Mouse (Mus musculus): ENCODE results near the gene Cdc5l. TPM values are rescaled to one million over a fixed set of nuclear protein-coding genes. Genes with fewer than 3 reads are reported as not detected.

Gene Cdc5l
- total and polyA plus RNA-seq, 2 experiments: 3.5 to 15.5 TPM

DNA sequence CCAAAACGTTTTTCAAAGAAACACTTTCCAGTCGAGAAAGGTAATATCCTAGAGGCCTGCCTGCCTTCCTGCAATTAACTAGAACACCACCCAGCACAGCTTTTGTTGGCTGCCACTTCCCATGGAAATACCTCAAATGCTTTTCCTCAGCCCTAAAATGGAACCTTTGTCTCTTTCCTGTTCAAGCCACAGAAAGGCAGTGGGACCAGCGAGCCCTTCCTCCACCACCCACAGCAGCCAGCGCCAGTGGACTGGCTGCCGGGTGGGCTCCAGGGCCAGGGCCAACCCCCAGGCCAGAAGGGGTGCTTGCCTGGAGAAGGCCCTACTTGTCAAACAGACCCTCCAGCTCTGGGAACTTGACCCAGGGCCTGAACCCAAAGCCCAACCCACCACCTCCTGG, 56.2 kb downstream of the Cdc5l start:
- H3K27ac ChIP-seq (replicated peaks; ENCODE audit: insufficient read depth, low read depth, low read length): no peak overlapping the region
- 66% methylated on average over 5 of the region's 5 CpGs for WGBS

DNA sequence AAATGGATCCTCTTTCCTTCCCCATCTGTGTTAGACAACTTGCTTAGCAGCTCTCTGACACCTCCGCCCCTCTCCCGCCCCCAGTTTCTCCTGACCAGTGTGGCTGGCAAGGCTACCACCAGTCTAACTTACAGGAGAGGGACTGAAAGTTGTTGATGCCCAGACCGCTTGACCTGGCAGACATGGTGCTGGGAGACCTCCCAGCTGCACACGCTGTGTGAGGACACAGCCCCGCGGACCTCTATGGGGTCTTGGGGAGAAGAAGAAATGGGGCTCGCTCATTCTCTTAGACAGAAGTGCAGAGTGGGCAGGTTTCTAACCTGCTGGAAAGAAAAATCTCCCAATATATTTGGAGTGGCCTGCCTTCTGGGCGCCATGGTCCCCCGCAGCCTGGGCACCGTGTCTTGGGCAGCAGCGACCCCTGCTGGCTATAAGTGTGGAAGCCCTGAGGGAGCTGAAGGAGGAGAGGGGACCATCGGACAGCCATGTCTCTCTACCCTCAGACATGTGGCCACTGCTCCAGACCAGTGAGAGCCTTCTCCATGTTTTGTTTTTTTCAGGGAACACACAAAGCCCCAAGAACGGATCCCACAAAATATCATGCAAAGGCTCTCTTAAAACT, 59.4 kb downstream of the Cdc5l start:
- DNase-seq (ENCODE audit: extremely low read depth, low read depth, low spot score): no peak
- H3K79me2 ChIP-seq (ENCODE audit: control insufficient read depth, insufficient read depth, low read length): no peaks in the 10 kb centered on the region
- H3K36me3 ChIP-seq (ENCODE audit: control insufficient read depth, insufficient read depth, low read length): no peaks in the 10 kb centered on the region
- no peak overlapping the region for H3K27ac ChIP-seq (replicated peaks; ENCODE audit: insufficient read depth, low read depth, low read length)
- no peak overlapping the region for H3K9ac ChIP-seq (ENCODE audit: low read depth, low read length)
- 33% methylated on average over 13 of the region's 13 CpGs for WGBS
- no peaks in the 10 kb centered on the region for H3K27me3 ChIP-seq (ENCODE audit: control insufficient read depth, insufficient read depth, low read length)
- H3K4me1 ChIP-seq (ENCODE audit: control insufficient read depth, insufficient read depth, low read length): no peaks in the 10 kb centered on the region
- H3K4me3 ChIP-seq (ENCODE audit: insufficient read depth, low read depth, low read length): no peak overlapping the region
- peak; percentile 81 for TF ChIP-seq CTCF (IDR thresholded peaks at IDR 0.05; ENCODE audit: low read depth, low read length)
- TF ChIP-seq POLR2A (IDR thresholded peaks at IDR 0.05; ENCODE audit: extremely low read depth, insufficient read depth, low read length): no peak

More for the DNA sequence above, 56.2 kb downstream of the Cdc5l start:
- H3K4me1 ChIP-seq (ENCODE audit: control insufficient read depth, insufficient read depth, low read length): no peaks in the 10 kb centered on the region
- H3K27me3 ChIP-seq (ENCODE audit: control insufficient read depth, insufficient read depth, low read length): no peaks in the 10 kb centered on the region
- no peak for DNase-seq (ENCODE audit: extremely low read depth, low read depth, low spot score)
- H3K4me3 ChIP-seq (ENCODE audit: insufficient read depth, low read depth, low read length): no peak overlapping the region
- no peaks in the 10 kb centered on the region for H3K36me3 ChIP-seq (ENCODE audit: control insufficient read depth, insufficient read depth, low read length)
- H3K9ac ChIP-seq (ENCODE audit: low read depth, low read length): no peak overlapping the region
- H3K79me2 ChIP-seq (ENCODE audit: control insufficient read depth, insufficient read depth, low read length): no peaks in the 10 kb centered on the region
- TF ChIP-seq POLR2A (IDR thresholded peaks at IDR 0.05; ENCODE audit: extremely low read depth, insufficient read depth, low read length): no peak
- TF ChIP-seq CTCF (IDR thresholded peaks at IDR 0.05; ENCODE audit: low read depth, low read length): no peak

DNA sequence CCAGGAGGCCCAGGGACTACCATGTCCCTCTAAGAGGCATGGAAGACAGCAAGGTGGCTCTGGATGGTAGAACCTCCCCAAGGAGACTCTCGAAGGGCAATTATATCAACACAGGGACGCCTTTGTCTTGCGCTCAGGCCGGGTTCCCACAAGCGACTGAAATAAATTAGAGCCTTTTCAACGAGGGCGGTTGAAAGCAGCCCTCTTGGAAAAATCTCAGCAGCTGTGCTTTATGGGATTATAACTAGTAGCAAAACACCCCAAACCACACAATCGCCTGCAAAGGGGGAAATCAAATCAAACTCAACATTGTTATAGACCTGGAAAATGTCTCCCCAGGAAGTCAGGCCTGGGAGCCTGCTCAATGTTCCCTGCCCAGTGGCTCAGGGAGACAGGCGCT, 62.5 kb downstream of the Cdc5l start:
- no peak for TF ChIP-seq CTCF (IDR thresholded peaks at IDR 0.05; ENCODE audit: low read depth, low read length)
- no peak for TF ChIP-seq POLR2A (IDR thresholded peaks at IDR 0.05; ENCODE audit: extremely low read depth, insufficient read depth, low read length)
- Histone ChIP-seq H3K4me1 (ENCODE audit: control insufficient read depth, insufficient read depth, low read length) (no peaks in the 10 kb centered on the region), H3K27ac (replicated peaks; ENCODE audit: insufficient read depth, low read depth, low read length) (no peak overlapping the region), H3K4me3 (ENCODE audit: insufficient read depth, low read depth, low read length) (no peak overlapping the region), H3K79me2 (ENCODE audit: control insufficient read depth, insufficient read depth, low read length) (no peaks in the 10 kb centered on the region), H3K36me3 (ENCODE audit: control insufficient read depth, insufficient read depth, low read length) (no peaks in the 10 kb centered on the region), H3K27me3 (ENCODE audit: control insufficient read depth, insufficient read depth, low read length) (no peaks in the 10 kb centered on the region), H3K9ac (ENCODE audit: low read depth, low read length) (no peak overlapping the region)
- WGBS: 75% methylated on average over 9 of the region's 9 CpGs
- DNase-seq (ENCODE audit: extremely low read depth, low read depth, low spot score): no peak

DNA sequence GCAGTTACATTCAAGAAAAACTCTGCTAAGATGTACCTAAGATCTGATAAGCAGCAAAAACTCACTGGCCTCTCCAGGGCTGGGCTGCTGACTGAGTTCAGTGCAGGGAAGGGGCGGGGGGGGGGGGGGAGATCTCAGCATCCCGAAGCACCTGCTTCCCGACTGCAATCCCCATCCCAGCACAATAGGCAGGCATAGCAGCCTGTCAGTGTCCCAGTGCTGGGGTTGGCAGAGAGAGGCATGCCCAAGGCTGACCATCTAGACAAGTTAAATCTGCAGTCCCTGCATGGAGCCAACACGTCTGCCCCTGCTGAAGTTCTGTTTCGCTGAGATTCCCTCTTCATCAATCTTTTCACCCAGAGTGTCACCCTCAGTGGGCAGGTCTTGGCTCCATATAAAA, 63.0 kb downstream of the Cdc5l start:
- WGBS: 66% methylated on average over 5 of the region's 5 CpGs
- Histone ChIP-seq H3K79me2 (ENCODE audit: control insufficient read depth, insufficient read depth, low read length) (no peaks in the 10 kb centered on the region), H3K27me3 (ENCODE audit: control insufficient read depth, insufficient read depth, low read length) (no peaks in the 10 kb centered on the region), H3K4me1 (ENCODE audit: control insufficient read depth, insufficient read depth, low read length) (no peaks in the 10 kb centered on the region), H3K27ac (replicated peaks; ENCODE audit: insufficient read depth, low read depth, low read length) (no peak overlapping the region), H3K9ac (ENCODE audit: low read depth, low read length) (no peak overlapping the region), H3K4me3 (ENCODE audit: insufficient read depth, low read depth, low read length) (no peak overlapping the region), H3K36me3 (ENCODE audit: control insufficient read depth, insufficient read depth, low read length) (no peaks in the 10 kb centered on the region)
- DNase-seq (ENCODE audit: extremely low read depth, low read depth, low spot score): no peak
- no peak for TF ChIP-seq POLR2A (IDR thresholded peaks at IDR 0.05; ENCODE audit: extremely low read depth, insufficient read depth, low read length)
- TF ChIP-seq CTCF (IDR thresholded peaks at IDR 0.05; ENCODE audit: low read depth, low read length): no peak

DNA sequence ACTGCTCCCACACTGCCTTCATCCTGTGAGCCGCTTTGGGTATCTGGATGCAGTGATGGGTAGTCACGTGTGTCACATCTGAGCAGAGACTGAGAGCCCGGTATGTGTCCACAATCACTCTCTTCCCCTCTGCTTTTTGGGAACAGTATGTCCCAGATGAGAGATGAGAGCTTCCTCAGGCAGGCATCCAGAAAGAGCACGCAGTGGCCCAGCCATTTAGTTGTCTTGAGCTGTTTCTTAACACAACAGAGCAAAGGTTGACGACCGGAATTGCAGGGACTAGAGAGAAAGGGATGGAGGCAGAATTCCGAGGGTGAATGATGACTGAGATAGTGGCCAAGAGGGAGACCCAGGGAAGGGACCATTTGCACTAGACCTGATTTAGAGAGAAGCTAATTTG, 68.7 kb downstream of the Cdc5l start:
- H3K4me1 ChIP-seq (ENCODE audit: control insufficient read depth, insufficient read depth, low read length): no peaks in the 10 kb centered on the region
- H3K9ac ChIP-seq (ENCODE audit: low read depth, low read length): no peak overlapping the region
- peaks cover 2% of the 10 kb centered on the region; the same call in 1 of the 2 replicates for H3K27me3 ChIP-seq (ENCODE audit: control insufficient read depth, insufficient read depth, low read length)
- TF ChIP-seq CTCF (IDR thresholded peaks at IDR 0.05; ENCODE audit: low read depth, low read length) (no peak), POLR2A (IDR thresholded peaks at IDR 0.05; ENCODE audit: extremely low read depth, insufficient read depth, low read length) (no peak)
- peak; percentile 2 for DNase-seq (ENCODE audit: extremely low read depth, low read depth, low spot score)
- no peak overlapping the region for H3K4me3 ChIP-seq (ENCODE audit: insufficient read depth, low read depth, low read length)
- no peaks in the 10 kb centered on the region for H3K36me3 ChIP-seq (ENCODE audit: control insufficient read depth, insufficient read depth, low read length)
- H3K27ac ChIP-seq (replicated peaks; ENCODE audit: insufficient read depth, low read depth, low read length): no peak overlapping the region
- 66% methylated on average over 7 of the region's 7 CpGs for WGBS
- no peaks in the 10 kb centered on the region for H3K79me2 ChIP-seq (ENCODE audit: control insufficient read depth, insufficient read depth, low read length)

DNA sequence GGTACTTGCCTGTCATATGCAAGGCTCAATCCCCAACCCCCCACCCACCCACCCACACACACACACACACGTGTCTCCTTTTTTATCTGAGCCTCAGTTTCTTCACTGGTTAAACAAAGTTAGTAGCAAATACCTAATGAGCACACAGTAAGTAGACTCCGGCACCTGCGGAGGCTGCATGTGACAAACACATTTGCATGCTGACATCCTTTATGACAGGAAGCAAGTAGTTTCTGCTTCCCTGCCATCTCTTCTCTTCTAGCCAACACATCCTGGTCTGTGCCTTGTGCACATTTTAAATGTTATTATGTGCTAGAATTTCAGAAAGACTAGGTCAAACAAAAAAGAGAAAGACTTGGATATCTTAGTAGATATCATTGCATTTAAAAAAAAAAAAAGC, 72.6 kb downstream of the Cdc5l start:
- 85% methylated on average over 3 of the region's 3 CpGs for WGBS
- Histone ChIP-seq H3K4me1 (ENCODE audit: control insufficient read depth, insufficient read depth, low read length) (no peaks in the 10 kb centered on the region), H3K27me3 (ENCODE audit: control insufficient read depth, insufficient read depth, low read length) (peaks cover 2% of the 10 kb centered on the region; the same call in 1 of the 2 replicates), H3K27ac (replicated peaks; ENCODE audit: insufficient read depth, low read depth, low read length) (no peak overlapping the region), H3K4me3 (ENCODE audit: insufficient read depth, low read depth, low read length) (no peak overlapping the region), H3K36me3 (ENCODE audit: control insufficient read depth, insufficient read depth, low read length) (no peaks in the 10 kb centered on the region), H3K9ac (ENCODE audit: low read depth, low read length) (no peak overlapping the region), H3K79me2 (ENCODE audit: control insufficient read depth, insufficient read depth, low read length) (no peaks in the 10 kb centered on the region)
- TF ChIP-seq CTCF (IDR thresholded peaks at IDR 0.05; ENCODE audit: low read depth, low read length) (no peak), POLR2A (IDR thresholded peaks at IDR 0.05; ENCODE audit: extremely low read depth, insufficient read depth, low read length) (no peak)
- DNase-seq (ENCODE audit: extremely low read depth, low read depth, low spot score): no peak
